Mouse (Mus musculus) hindbrain, embryonic 14.5 days (tissue): ENCODE results near the gene Btaf1. TPM values are rescaled to one million over a fixed set of nuclear protein-coding genes. Genes with fewer than 3 reads are reported as not detected.
"Not testable (repeated sequence)": the region's sequence is repeated elsewhere in the genome, so short reads cannot be mapped to it uniquely, and the experiment has no call there.

Source experiments
- ATAC-seq: fragments of 200-750 bp; cut with Nextera tagmentation; 2 replicates; pipeline ENCODE4 v1.8.0; 2017; ENCODE audit warnings: moderate number of reproducible peaks, mild to moderate bottlenecking, moderate TSS enrichment, moderate library complexity; ENCODE audit not compliant: low FRiP score
- DNase-seq: peaks from one replicate; pipeline ENCODE4 v3.0.0-alpha.2; 2015; ENCODE audit warnings: low spot score
- H3K27ac ChIP-seq: fragments of 300-500 bp; sonication (generic); 2 replicates; pipeline ENCODE4 v1.5.1; 2014; ENCODE audit warnings: mild to moderate bottlenecking, moderate library complexity
- H3K27me3 ChIP-seq: fragments of 300-500 bp; sonication (generic); 2 replicates; pipeline ENCODE4 v1.6.1; 2014; ENCODE audit warnings: mild to moderate bottlenecking, low read length, mixed read lengths; ENCODE audit not compliant: control insufficient read depth, insufficient read depth
- H3K36me3 ChIP-seq: fragments of 300-500 bp; sonication (generic); replicated peaks from 2 replicates; pipeline ENCODE4 v1.6.1; 2014; ENCODE audit not compliant: control insufficient read depth, insufficient read depth
- H3K4me1 ChIP-seq: fragments of 300-500 bp; sonication (generic); replicated peaks from 2 replicates; pipeline ENCODE4 v1.6.1; 2014; ENCODE audit warnings: antibody characterized with exemption, low read length, mixed read lengths; ENCODE audit not compliant: control insufficient read depth, insufficient read depth
- H3K4me2 ChIP-seq: fragments of 300-500 bp; sonication (generic); replicated peaks from 2 replicates; pipeline ENCODE4 v1.6.1; 2014; ENCODE audit warnings: mild to moderate bottlenecking, moderate library complexity
- H3K4me3 ChIP-seq: fragments of 300-500 bp; sonication (generic); replicated peaks from 2 replicates; pipeline ENCODE4 v1.5.1; 2014; ENCODE audit warnings: mild to moderate bottlenecking, low read length
- H3K9ac ChIP-seq: fragments of 300-500 bp; sonication (generic); 2 replicates; pipeline ENCODE4 v1.6.1; 2014
- H3K9me3 ChIP-seq: fragments of 300-500 bp; sonication (generic); 2 replicates; pipeline ENCODE4 v1.6.1; 2016; ENCODE audit warnings: low read length; ENCODE audit not compliant: control insufficient read depth
- WGBS: fragments of 180-500 bp; shearing (Covaris S2); extraction: QIAGEN DNeasy Blood & Tissue Kit; methylation state at CpG from one replicate; pipeline ENCODE4 v1.1.7; 2014; 5-methylcytosine and 5-hydroxymethylcytosine counted together
- polyA plus RNA-seq: library from polyadenylated mRNA; unstranded; fragments of >200 nt; fragmentation: Nextera tagmentation; extraction: Ambion mirVana; gene quantifications from 2 replicates; pipeline ENCODE4 v1.2.1, GENCODE M21; 2014

Btaf1 gene
- polyA plus RNA-seq, 1 experiment from 2014 or later, result 13.5 TPM

- ATAC-seq (no peak), DNase-seq (no peak)
- no peak overlapping the region for H3K27ac ChIP-seq
- no peak overlapping the region for H3K4me3 ChIP-seq
- no peaks in the 10 kb centered on the region for H3K27me3 ChIP-seq
- H3K4me2 ChIP-seq, result no peak overlapping the region
- 94% methylated on average over 4 of the region's 4 CpGs for WGBS
- H3K9ac ChIP-seq, result no peak overlapping the region
- no peaks in the 10 kb centered on the region for H3K4me1 ChIP-seq
- H3K9me3 ChIP-seq, result no peaks in the 10 kb centered on the region
- H3K36me3 ChIP-seq, result no peaks in the 10 kb centered on the region
These were observed 10.4 kb downstream of the Btaf1 start for GRCm38 (mm10) chr19:36936285-36936684.

GRCm38 (mm10) chr19:36938008-36938407 is 12.1 kb downstream of the Btaf1 start:
- Histone ChIP-seq H3K27me3 (no peaks in the 10 kb centered on the region), H3K4me3 (no peak overlapping the region), H3K27ac (no peak overlapping the region), H3K9me3 (no peaks in the 10 kb centered on the region), H3K4me2 (no peak overlapping the region), H3K36me3 (no peaks in the 10 kb centered on the region), H3K9ac (no peak overlapping the region), H3K4me1 (no peaks in the 10 kb centered on the region)
- ATAC-seq (no peak), DNase-seq (no peak)

GRCm38 (mm10) chr19:36940064-36940463 is 14.2 kb downstream of the Btaf1 start:
- ATAC-seq, result no peak

GRCm38 (mm10) chr19:36953637-36954206 is 27.8 kb downstream of the Btaf1 start:
- no peaks in the 10 kb centered on the region for H3K9me3 ChIP-seq
- DNase-seq, result no peak
- 80% methylated on average over 4 of the region's 4 CpGs for WGBS
- H3K27ac ChIP-seq, result no peak overlapping the region
- no peak for ATAC-seq
- H3K9ac ChIP-seq, result no peak overlapping the region
- H3K4me3 ChIP-seq, result no peak overlapping the region
- H3K4me2 ChIP-seq, result no peak overlapping the region
- no peaks in the 10 kb centered on the region for H3K4me1 ChIP-seq
- H3K36me3 ChIP-seq, result peaks cover 16% of the 10 kb centered on the region
- H3K27me3 ChIP-seq, result no peaks in the 10 kb centered on the region

More at GRCm38 (mm10) chr19:36940064-36940463, 14.2 kb downstream of the Btaf1 start:
- Histone ChIP-seq H3K27me3 (no peaks in the 10 kb centered on the region), H3K4me3 (no peak overlapping the region), H3K36me3 (no peaks in the 10 kb centered on the region), H3K4me2 (no peak overlapping the region), H3K27ac (no peak overlapping the region), H3K9ac (no peak overlapping the region), H3K9me3 (no peaks in the 10 kb centered on the region), H3K4me1 (no peaks in the 10 kb centered on the region)
- 92% methylated on average over 1 of the region's 1 CpGs for WGBS
- DNase-seq, result no peak

- Histone ChIP-seq H3K9me3 (no peaks in the 10 kb centered on the region), H3K4me3 (no peak overlapping the region), H3K27ac (no peak overlapping the region), H3K27me3 (no peaks in the 10 kb centered on the region), H3K4me1 (no peaks in the 10 kb centered on the region), H3K36me3 (peaks cover 29% of the 10 kb centered on the region), H3K4me2 (no peak overlapping the region), H3K9ac (no peak overlapping the region)
- 86% methylated on average over 4 of the region's 4 CpGs for WGBS
- no peak for ATAC-seq
- DNase-seq, result no peak
These were observed 32.5 kb downstream of the Btaf1 start for GRCm38 (mm10) chr19:36958331-36958730.

- no peak overlapping the region for H3K27ac ChIP-seq
- no peaks in the 10 kb centered on the region for H3K4me1 ChIP-seq
- peaks cover 54% of the 10 kb centered on the region for H3K36me3 ChIP-seq
- H3K27me3 ChIP-seq, result no peaks in the 10 kb centered on the region
- H3K4me3 ChIP-seq, result no peak overlapping the region
- H3K9me3 ChIP-seq, result no peaks in the 10 kb centered on the region
- ATAC-seq (no peak), DNase-seq (no peak)
- no peak overlapping the region for H3K9ac ChIP-seq
- WGBS, result 96% methylated on average over 1 of the region's 1 CpGs
- no peak overlapping the region for H3K4me2 ChIP-seq
These were observed 35.4 kb downstream of the Btaf1 start for GRCm38 (mm10) chr19:36961320-36961719.

- not testable (repeated sequence) for DNase-seq, H3K9me3 ChIP-seq, H3K4me3 ChIP-seq, H3K27me3 ChIP-seq, ATAC-seq, H3K4me1 ChIP-seq, H3K9ac ChIP-seq, H3K27ac ChIP-seq, H3K4me2 ChIP-seq
- peaks cover 54% of the 10 kb centered on the region for H3K36me3 ChIP-seq
- 83% methylated on average over 6 of the region's 6 CpGs for WGBS
These were observed 36.8 kb downstream of the Btaf1 start for GRCm38 (mm10) chr19:36962544-36963260.

GRCm38 (mm10) chr19:37004557-37004956 is 78.7 kb downstream of the Btaf1 start:
- H3K4me1 ChIP-seq, result no peaks in the 10 kb centered on the region
- ATAC-seq (no peak), DNase-seq (no peak)
- no peaks in the 10 kb centered on the region for H3K9me3 ChIP-seq
- H3K27me3 ChIP-seq, result no peaks in the 10 kb centered on the region
- H3K4me2 ChIP-seq, result no peak overlapping the region
- no peak overlapping the region for H3K27ac ChIP-seq
- no peak overlapping the region for H3K9ac ChIP-seq
- H3K4me3 ChIP-seq, result no peak overlapping the region
- WGBS, result 88% methylated on average over 5 of the region's 5 CpGs
- H3K36me3 ChIP-seq, result peaks cover 83% of the 10 kb centered on the region

GRCm38 (mm10) chr19:37009878-37010281 is 84.0 kb downstream of the Btaf1 start:
- Histone ChIP-seq H3K4me1 (no peaks in the 10 kb centered on the region), H3K4me3 (no peak overlapping the region), H3K9ac (no peak overlapping the region), H3K4me2 (no peak overlapping the region), H3K27me3 (no peaks in the 10 kb centered on the region), H3K9me3 (no peaks in the 10 kb centered on the region), H3K36me3 (peaks cover 81% of the 10 kb centered on the region), H3K27ac (no peak overlapping the region)
- 96% methylated on average over 3 of the region's 3 CpGs for WGBS
- DNase-seq (no peak), ATAC-seq (no peak)
